Mouse (Mus musculus) MEL-GATA-1-ER (cell line): ENCODE results near the gene Kcnk4.
A peak's percentile ranks its signal among the peaks of the same experiment; 100 is the strongest.

Experiments
- DNase-seq: peaks from one replicate; pipeline ENCODE4 v3.0.0-alpha.2; 2012; ENCODE audit warnings: low read depth; ENCODE audit errors: extremely low read depth

Gene Kcnk4

GRCm38 (mm10) chr19:6916496-6916895, 17.8 kb downstream of the Kcnk4 start:
- DNase-seq, result no peak

- no peak for DNase-seq
Measured at GRCm38 (mm10) chr19:6915276-6915675, 19.0 kb downstream of the Kcnk4 start.

GRCm38 (mm10) chr19:6914540-6914939, 19.8 kb downstream of the Kcnk4 start:
- DNase-seq, result no peak

- DNase-seq, result no peak
Measured at GRCm38 (mm10) chr19:6913991-6914390, 20.3 kb downstream of the Kcnk4 start.

- no peak for DNase-seq
Measured at GRCm38 (mm10) chr19:6913036-6913435, 21.3 kb downstream of the Kcnk4 start.

- DNase-seq, result no peak
Measured at GRCm38 (mm10) chr19:6912205-6912970, 21.9 kb downstream of the Kcnk4 start.

GRCm38 (mm10) chr19:6911101-6912074, 22.9 kb downstream of the Kcnk4 start:
- no peak for DNase-seq

- peak; percentile 21 for DNase-seq
Measured at GRCm38 (mm10) chr19:6910306-6910705, 24.0 kb downstream of the Kcnk4 start.

- DNase-seq, result peak; percentile 97
Measured at GRCm38 (mm10) chr19:6909507-6910289, 24.6 kb downstream of the Kcnk4 start, which contains the start of the genes Trmt112 and Prdx5. TSS of gene Trmt112 (plus strand) at chr19:6909698. TSS of gene Prdx5 (minus strand) at chr19:6910106.

GRCm38 (mm10) chr19:6909021-6909420, 25.3 kb downstream of the Kcnk4 start:
- no peak for DNase-seq

- DNase-seq, result no peak
Measured at GRCm38 (mm10) chr19:6907811-6908540, 26.3 kb downstream of the Kcnk4 start.

GRCm38 (mm10) chr19:6907094-6907493, 27.2 kb downstream of the Kcnk4 start:
- no peak for DNase-seq

GRCm38 (mm10) chr19:6906199-6906598, 28.1 kb downstream of the Kcnk4 start:
- no peak for DNase-seq

- DNase-seq, result no peak
Measured at GRCm38 (mm10) chr19:6905498-6906159, 28.7 kb downstream of the Kcnk4 start.

GRCm38 (mm10) chr19:6904846-6905245, 29.5 kb downstream of the Kcnk4 start:
- no peak for DNase-seq

- DNase-seq, result no peak
Measured at GRCm38 (mm10) chr19:6903031-6903430, 31.3 kb downstream of the Kcnk4 start.

- DNase-seq, result no peak
Measured at GRCm38 (mm10) chr19:6899641-6900040, 34.7 kb downstream of the Kcnk4 start.

GRCm38 (mm10) chr19:6895608-6896305, 38.6 kb downstream of the Kcnk4 start:
- peak; percentile 77 for DNase-seq

- DNase-seq, result peak; percentile 97
Measured at GRCm38 (mm10) chr19:6893731-6894451, 40.4 kb downstream of the Kcnk4 start.
